Mouse (Mus musculus): ENCODE results near the gene Trpm3. TPM values are rescaled to one million over a fixed set of nuclear protein-coding genes. Genes with fewer than 3 reads are reported as not detected.

The Trpm3 gene
- polyA plus RNA-seq, 1 experiment = 0.30 TPM

GRCm38 (mm10) chr19:22665401-22665800 lies 526.6 kb downstream of the Trpm3 start:
- no peaks in the 10 kb centered on the region for H3K4me1 ChIP-seq (replicated peaks; ENCODE audit: control insufficient read depth, insufficient read depth, low read length)
- no peak for DNase-seq
- H3K27ac ChIP-seq (ENCODE audit: control insufficient read depth, insufficient read depth, low read length) = no peak overlapping the region
- no peak overlapping the region for H3K4me3 ChIP-seq (ENCODE audit: control insufficient read depth, insufficient read depth, low read length)
- no peaks in the 10 kb centered on the region for H3K27me3 ChIP-seq (ENCODE audit: control insufficient read depth, insufficient read depth, low read length)
- TF ChIP-seq CTCF (IDR thresholded peaks at IDR 0.05; ENCODE audit: borderline replicate concordance, control insufficient read depth, extremely low read depth, insufficient read depth, low read length, poor library complexity) = no peak
- TF ChIP-seq POLR2A (IDR thresholded peaks at IDR 0.05; ENCODE audit: control insufficient read depth, extremely low read depth, insufficient read depth, low read length, poor library complexity) = no peak
- WGBS = 91% methylated on average over 4 of the region's 4 CpGs
- H3K36me3 ChIP-seq (ENCODE audit: control insufficient read depth, insufficient read depth, low read length) = no peaks in the 10 kb centered on the region

GRCm38 (mm10) chr19:22670222-22670621 lies 531.4 kb downstream of the Trpm3 start:
- no peaks in the 10 kb centered on the region for H3K27me3 ChIP-seq (ENCODE audit: control insufficient read depth, insufficient read depth, low read length)
- TF ChIP-seq POLR2A (IDR thresholded peaks at IDR 0.05; ENCODE audit: control insufficient read depth, extremely low read depth, insufficient read depth, low read length, poor library complexity) = no peak
- TF ChIP-seq CTCF (IDR thresholded peaks at IDR 0.05; ENCODE audit: borderline replicate concordance, control insufficient read depth, extremely low read depth, insufficient read depth, low read length, poor library complexity) = no peak
- WGBS = 96% methylated on average over 8 of the region's 8 CpGs

GRCm38 (mm10) chr19:22672892-22673291 lies 534.0 kb downstream of the Trpm3 start:
- Histone ChIP-seq H3K4me3 (ENCODE audit: control insufficient read depth, insufficient read depth, low read length) (no peak overlapping the region), H3K4me1 (replicated peaks; ENCODE audit: control insufficient read depth, insufficient read depth, low read length) (no peaks in the 10 kb centered on the region), H3K27me3 (ENCODE audit: control insufficient read depth, insufficient read depth, low read length) (no peaks in the 10 kb centered on the region), H3K27ac (ENCODE audit: control insufficient read depth, insufficient read depth, low read length) (no peak overlapping the region), H3K36me3 (ENCODE audit: control insufficient read depth, insufficient read depth, low read length) (no peaks in the 10 kb centered on the region)
- WGBS = 84% methylated on average over 3 of the region's 3 CpGs
- TF ChIP-seq POLR2A (IDR thresholded peaks at IDR 0.05; ENCODE audit: control insufficient read depth, extremely low read depth, insufficient read depth, low read length, poor library complexity) (no peak), CTCF (IDR thresholded peaks at IDR 0.05; ENCODE audit: borderline replicate concordance, control insufficient read depth, extremely low read depth, insufficient read depth, low read length, poor library complexity) (no peak)
- no peak for DNase-seq

More at GRCm38 (mm10) chr19:22670222-22670621, 531.4 kb downstream of the Trpm3 start:
- H3K4me3 ChIP-seq (ENCODE audit: control insufficient read depth, insufficient read depth, low read length) = no peak overlapping the region
- no peak for DNase-seq
- no peak overlapping the region for H3K27ac ChIP-seq (ENCODE audit: control insufficient read depth, insufficient read depth, low read length)
- no peaks in the 10 kb centered on the region for H3K36me3 ChIP-seq (ENCODE audit: control insufficient read depth, insufficient read depth, low read length)
- H3K4me1 ChIP-seq (replicated peaks; ENCODE audit: control insufficient read depth, insufficient read depth, low read length) = no peaks in the 10 kb centered on the region

- Histone ChIP-seq H3K27me3 (ENCODE audit: control insufficient read depth, insufficient read depth, low read length) (no peaks in the 10 kb centered on the region), H3K4me3 (ENCODE audit: control insufficient read depth, insufficient read depth, low read length) (no peak overlapping the region), H3K4me1 (replicated peaks; ENCODE audit: control insufficient read depth, insufficient read depth, low read length) (no peaks in the 10 kb centered on the region), H3K27ac (ENCODE audit: control insufficient read depth, insufficient read depth, low read length) (no peak overlapping the region), H3K36me3 (ENCODE audit: control insufficient read depth, insufficient read depth, low read length) (no peaks in the 10 kb centered on the region)
- 92% methylated on average over 4 of the region's 4 CpGs for WGBS
- no peak for TF ChIP-seq POLR2A (IDR thresholded peaks at IDR 0.05; ENCODE audit: control insufficient read depth, extremely low read depth, insufficient read depth, low read length, poor library complexity)
- TF ChIP-seq CTCF (IDR thresholded peaks at IDR 0.05; ENCODE audit: borderline replicate concordance, control insufficient read depth, extremely low read depth, insufficient read depth, low read length, poor library complexity) = no peak
- DNase-seq = no peak
Measured at GRCm38 (mm10) chr19:22676206-22676605, 537.4 kb downstream of the Trpm3 start.

GRCm38 (mm10) chr19:22682238-22682637 lies 543.4 kb downstream of the Trpm3 start:
- Histone ChIP-seq H3K4me1 (replicated peaks; ENCODE audit: control insufficient read depth, insufficient read depth, low read length) (no peaks in the 10 kb centered on the region), H3K36me3 (ENCODE audit: control insufficient read depth, insufficient read depth, low read length) (no peaks in the 10 kb centered on the region), H3K27me3 (ENCODE audit: control insufficient read depth, insufficient read depth, low read length) (no peaks in the 10 kb centered on the region), H3K27ac (ENCODE audit: control insufficient read depth, insufficient read depth, low read length) (no peak overlapping the region), H3K4me3 (ENCODE audit: control insufficient read depth, insufficient read depth, low read length) (no peak overlapping the region)
- 96% methylated on average over 6 of the region's 6 CpGs for WGBS
- TF ChIP-seq POLR2A (IDR thresholded peaks at IDR 0.05; ENCODE audit: control insufficient read depth, extremely low read depth, insufficient read depth, low read length, poor library complexity) (no peak), CTCF (IDR thresholded peaks at IDR 0.05; ENCODE audit: borderline replicate concordance, control insufficient read depth, extremely low read depth, insufficient read depth, low read length, poor library complexity) (no peak)
- no peak for DNase-seq

GRCm38 (mm10) chr19:22691995-22692394 lies 553.1 kb downstream of the Trpm3 start:
- Histone ChIP-seq H3K4me1 (replicated peaks; ENCODE audit: control insufficient read depth, insufficient read depth, low read length) (no peaks in the 10 kb centered on the region), H3K27ac (ENCODE audit: control insufficient read depth, insufficient read depth, low read length) (no peak overlapping the region), H3K27me3 (ENCODE audit: control insufficient read depth, insufficient read depth, low read length) (no peaks in the 10 kb centered on the region), H3K36me3 (ENCODE audit: control insufficient read depth, insufficient read depth, low read length) (no peaks in the 10 kb centered on the region), H3K4me3 (ENCODE audit: control insufficient read depth, insufficient read depth, low read length) (no peak overlapping the region)
- no peak for TF ChIP-seq POLR2A (IDR thresholded peaks at IDR 0.05; ENCODE audit: control insufficient read depth, extremely low read depth, insufficient read depth, low read length, poor library complexity)
- TF ChIP-seq CTCF (IDR thresholded peaks at IDR 0.05; ENCODE audit: borderline replicate concordance, control insufficient read depth, extremely low read depth, insufficient read depth, low read length, poor library complexity) = no peak
- WGBS = 85% methylated on average over 5 of the region's 5 CpGs
- DNase-seq = no peak

- DNase-seq = no peak
- no peaks in the 10 kb centered on the region for H3K4me1 ChIP-seq (replicated peaks; ENCODE audit: control insufficient read depth, insufficient read depth, low read length)
- H3K27ac ChIP-seq (ENCODE audit: control insufficient read depth, insufficient read depth, low read length) = no peak overlapping the region
- 83% methylated on average over 4 of the region's 4 CpGs for WGBS
- TF ChIP-seq POLR2A (IDR thresholded peaks at IDR 0.05; ENCODE audit: control insufficient read depth, extremely low read depth, insufficient read depth, low read length, poor library complexity) = no peak
- TF ChIP-seq CTCF (IDR thresholded peaks at IDR 0.05; ENCODE audit: borderline replicate concordance, control insufficient read depth, extremely low read depth, insufficient read depth, low read length, poor library complexity) = no peak
- no peak overlapping the region for H3K4me3 ChIP-seq (ENCODE audit: control insufficient read depth, insufficient read depth, low read length)
- H3K27me3 ChIP-seq (ENCODE audit: control insufficient read depth, insufficient read depth, low read length) = no peaks in the 10 kb centered on the region
- no peaks in the 10 kb centered on the region for H3K36me3 ChIP-seq (ENCODE audit: control insufficient read depth, insufficient read depth, low read length)
Measured at GRCm38 (mm10) chr19:22692553-22692952, 553.7 kb downstream of the Trpm3 start.
